Mouse (Mus musculus) liver (tissue): ENCODE measurements around the gene Ttc7b.
A peak's percentile ranks its signal among the peaks of the same experiment; 100 is the strongest.

ENCODE experiments used
- DNase-seq: peaks from one replicate; pipeline ENCODE4 v3.0.0-alpha.2; 2020; ENCODE audit warnings: mixed read lengths

The Ttc7b gene

DNA sequence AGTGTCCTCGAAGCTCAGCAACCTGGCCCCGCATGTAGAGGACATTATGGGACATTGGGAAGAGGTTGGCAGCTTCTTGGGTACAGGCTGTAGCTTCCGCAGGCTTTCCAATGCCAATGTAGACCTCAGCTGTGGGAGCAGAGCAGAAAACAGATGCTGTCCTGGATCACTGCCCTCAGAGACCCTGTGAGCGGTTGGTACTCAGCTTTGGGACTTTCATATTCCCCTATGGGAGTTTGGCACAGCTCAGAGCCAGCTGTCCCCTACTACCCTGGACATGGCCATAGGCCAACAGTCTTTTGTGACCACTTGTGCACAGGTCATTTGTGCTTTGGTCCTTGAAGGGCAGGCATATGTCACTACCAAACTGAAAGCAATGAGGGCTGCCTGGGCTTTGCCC lies 195.0 kb downstream of the Ttc7b start:
- no peak for DNase-seq

DNA sequence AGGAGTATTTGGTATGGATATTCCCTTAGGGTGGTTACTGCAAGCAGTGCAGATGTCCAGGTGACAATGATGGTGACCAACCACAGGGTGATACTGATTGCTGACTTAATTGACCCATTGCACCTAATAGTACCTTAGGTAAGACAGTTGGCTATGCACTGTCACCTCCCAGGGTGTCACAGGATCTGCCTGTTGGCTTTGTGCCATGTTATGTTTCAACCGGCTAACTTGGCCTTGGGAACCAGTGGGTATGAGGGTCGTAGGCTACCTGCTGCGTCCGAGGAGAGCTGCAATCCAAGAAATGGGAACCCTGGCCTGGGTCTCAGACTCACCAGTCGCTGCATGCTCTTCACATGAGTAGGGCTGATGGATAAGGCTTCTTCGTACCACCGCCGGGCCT lies 195.4 kb downstream of the Ttc7b start:
- DNase-seq: no peak

DNA sequence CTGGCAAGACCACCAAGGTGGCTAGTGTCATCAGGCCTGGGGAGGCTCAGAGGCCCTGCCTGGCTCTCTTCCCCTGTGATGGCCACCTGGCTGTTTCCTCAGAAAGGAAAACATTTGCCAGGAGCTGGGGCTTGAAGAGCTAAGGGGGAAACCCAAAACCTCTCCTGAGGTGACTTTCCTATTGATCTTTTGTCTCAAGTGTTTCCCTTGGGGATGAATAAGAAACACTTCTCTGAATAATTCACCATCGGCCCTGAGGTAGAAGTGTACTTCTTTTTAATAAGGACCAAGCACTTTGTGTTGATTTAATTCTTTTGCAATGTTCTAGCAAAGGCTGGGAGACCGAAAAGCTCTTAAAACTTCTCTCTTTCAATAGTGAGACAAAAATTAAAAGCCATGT lies 197.0 kb downstream of the Ttc7b start:
- no peak for DNase-seq

DNA sequence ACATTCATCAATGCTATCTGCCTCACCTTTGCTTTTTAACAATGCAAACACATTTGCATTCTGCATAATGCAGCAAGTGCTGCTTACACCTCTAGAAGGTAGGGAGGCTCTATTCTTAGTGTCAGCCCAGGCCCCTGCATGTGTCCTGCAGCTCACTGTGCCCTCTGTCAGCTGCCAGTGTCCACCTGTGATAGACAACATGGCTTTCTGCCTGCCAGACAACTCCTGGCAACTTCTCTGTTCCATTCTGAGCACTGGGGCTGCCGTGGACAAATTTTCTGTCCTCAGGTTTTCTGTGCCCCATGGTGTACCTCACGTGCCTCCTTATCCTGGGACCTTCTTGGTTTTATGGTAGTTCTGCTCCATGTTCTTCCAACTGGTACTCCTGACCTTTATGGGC lies 198.4 kb downstream of the Ttc7b start:
- DNase-seq: no peak

DNA sequence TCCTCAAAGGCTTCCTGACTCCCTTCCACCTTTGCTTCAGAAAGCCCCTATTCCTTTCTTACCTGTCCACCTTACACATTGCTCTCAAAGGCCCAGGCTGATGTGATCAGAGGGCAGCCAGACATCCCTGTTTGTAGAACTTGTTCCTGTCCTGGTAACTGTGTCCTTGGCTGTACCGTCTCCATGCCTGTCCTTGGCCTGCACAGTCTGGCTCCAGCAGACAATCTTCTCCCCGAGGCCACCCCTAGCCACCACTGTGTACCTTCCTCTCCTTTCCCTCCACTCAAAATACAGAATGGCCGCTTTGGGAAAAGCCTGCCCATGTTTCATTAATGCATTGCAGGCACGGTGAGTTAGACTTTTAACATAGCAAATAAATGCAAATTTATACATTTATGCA lies 199.1 kb downstream of the Ttc7b start:
- DNase-seq: no peak

DNA sequence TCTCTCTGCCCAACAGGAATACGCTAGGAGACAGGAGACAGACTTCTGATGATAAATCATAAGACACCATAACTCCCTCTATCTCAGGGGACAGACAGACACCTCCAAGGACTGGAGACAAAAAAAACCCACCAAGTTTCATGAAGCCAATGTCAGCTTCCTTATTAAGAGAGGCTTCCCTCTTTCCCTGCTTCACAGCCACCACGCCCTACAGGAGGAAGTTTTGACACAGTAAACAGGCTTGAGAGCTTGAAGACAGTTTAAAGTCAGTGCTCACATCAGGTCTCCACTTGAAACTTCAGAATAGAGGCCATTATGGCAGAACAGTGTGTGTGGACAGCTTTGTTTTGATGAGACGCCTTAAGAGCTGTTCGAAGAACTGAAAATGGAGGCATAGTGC lies 200.9 kb downstream of the Ttc7b start:
- no peak for DNase-seq

DNA sequence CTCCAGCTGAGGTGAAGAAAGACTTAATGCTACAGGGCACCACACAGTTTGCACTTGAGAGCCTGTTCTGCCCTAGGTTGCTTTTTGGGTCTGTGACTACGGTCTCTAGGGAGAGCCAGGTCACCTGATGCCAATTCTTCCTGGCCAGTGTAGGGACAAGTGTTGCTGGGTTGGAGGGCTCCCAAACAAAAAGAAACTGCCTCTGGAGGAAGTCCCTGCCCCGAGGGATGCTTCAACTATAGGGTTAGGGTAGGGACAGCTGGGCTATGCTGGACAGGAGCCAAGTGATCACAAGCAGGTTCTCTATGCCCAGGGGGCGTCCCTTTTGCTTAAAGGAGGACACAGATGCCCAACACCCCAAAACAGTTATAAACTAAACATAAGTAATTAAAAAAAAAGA lies 202.7 kb downstream of the Ttc7b start:
- DNase-seq: no peak

DNA sequence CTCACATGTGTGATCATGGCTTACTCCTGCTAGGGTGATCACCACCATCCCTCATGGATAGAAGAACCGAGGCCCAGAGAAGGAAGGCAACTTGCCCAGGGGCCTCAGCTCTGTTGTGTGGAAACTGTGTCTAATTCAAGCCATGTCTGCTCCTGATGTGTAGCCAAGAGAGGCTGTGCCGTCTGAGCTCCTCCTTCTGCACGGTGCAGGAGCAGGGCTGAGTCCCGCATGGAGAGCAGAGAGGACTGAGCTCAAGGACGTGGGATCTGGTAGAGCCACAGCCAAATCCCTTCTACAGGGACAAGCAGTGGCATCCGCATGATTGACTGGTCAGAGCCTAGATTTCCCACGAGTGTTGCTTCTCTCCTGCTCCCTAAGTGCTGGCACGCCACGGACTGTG lies 204.5 kb downstream of the Ttc7b start:
- DNase-seq: no peak

DNA sequence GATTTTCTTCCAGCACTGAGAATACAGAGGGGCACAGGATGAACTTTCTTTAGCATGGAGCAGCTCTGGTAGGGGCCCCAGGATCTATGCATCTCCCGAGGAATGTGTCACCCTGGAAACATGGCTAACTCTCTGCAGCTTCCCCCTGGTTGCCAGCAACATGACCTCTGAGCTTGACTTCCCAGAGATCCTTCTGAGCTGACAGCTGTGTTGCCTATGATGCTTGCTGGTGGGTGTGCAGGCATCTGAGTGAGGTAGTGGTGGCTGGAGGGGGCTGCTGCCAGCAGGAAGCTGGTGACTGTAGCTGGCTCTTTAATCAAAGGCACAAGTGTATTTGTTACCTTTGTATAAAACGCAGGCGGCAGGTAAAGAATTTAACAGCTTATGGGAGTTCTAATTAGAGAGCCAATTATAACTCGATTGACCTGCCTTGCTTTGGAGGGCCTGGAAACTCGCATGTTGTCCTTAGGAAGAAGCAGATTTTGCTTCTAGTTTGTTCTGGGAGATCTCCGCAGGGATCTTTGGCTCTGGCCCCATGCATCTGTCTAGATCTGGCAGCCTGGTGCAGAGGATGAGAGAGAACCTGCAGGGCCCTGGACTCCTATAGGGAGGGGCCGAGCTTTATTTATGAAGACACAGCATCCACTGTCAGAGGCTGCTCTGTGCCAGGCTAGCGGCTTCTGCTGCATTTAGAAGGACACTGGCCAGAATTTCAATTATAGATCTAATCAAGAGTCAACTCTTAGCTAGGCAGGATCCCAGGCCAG lies 205.3 kb downstream of the Ttc7b start:
- no peak for DNase-seq

DNA sequence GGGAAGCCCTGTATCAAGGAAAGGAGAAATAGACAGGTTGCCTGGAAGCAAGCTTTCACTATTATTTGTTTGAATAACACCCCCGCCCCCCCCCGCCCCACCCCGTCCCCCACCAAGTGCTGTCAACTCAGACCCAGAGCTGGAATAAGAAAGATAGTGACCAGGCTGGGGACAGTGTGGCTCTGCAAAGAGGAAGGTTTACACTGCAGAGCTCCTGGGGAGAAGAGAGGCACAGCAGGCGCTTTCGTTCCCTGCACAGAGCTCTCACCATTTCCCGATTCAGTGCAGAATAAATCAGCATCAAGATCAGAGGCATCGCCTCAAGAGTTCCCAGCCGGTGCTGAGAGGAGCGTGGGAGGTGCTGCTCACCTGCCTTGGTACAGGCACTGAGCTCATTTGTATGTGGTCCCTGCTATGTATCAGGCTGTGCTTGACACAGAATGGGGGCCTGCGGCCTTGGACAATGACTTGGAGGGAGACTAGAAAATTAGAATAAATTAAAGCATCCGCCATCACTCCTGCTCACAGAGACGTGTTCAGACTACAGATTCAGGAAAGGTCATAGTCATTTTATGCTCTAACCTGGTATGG lies 206.7 kb downstream of the Ttc7b start:
- DNase-seq: no peak

DNA sequence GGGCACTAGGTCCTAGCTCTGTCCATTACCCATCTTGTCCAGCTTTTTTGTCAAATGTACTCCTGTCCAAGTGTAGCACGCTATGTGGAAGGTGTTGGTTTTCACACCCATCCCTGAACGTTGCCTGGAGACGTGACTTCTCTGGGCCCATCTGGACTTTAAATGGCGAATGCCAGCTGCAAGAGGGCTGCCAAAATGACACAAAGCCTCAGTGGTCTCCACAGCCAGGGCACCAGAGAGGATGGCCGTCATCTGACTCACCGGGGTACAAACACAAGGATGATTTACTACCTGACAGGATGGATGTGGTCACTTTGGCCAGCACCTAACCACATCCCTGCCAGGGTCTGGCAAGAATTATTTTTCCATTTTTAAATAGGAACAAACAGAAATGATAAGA lies 207.4 kb downstream of the Ttc7b start:
- DNase-seq: no peak

DNA sequence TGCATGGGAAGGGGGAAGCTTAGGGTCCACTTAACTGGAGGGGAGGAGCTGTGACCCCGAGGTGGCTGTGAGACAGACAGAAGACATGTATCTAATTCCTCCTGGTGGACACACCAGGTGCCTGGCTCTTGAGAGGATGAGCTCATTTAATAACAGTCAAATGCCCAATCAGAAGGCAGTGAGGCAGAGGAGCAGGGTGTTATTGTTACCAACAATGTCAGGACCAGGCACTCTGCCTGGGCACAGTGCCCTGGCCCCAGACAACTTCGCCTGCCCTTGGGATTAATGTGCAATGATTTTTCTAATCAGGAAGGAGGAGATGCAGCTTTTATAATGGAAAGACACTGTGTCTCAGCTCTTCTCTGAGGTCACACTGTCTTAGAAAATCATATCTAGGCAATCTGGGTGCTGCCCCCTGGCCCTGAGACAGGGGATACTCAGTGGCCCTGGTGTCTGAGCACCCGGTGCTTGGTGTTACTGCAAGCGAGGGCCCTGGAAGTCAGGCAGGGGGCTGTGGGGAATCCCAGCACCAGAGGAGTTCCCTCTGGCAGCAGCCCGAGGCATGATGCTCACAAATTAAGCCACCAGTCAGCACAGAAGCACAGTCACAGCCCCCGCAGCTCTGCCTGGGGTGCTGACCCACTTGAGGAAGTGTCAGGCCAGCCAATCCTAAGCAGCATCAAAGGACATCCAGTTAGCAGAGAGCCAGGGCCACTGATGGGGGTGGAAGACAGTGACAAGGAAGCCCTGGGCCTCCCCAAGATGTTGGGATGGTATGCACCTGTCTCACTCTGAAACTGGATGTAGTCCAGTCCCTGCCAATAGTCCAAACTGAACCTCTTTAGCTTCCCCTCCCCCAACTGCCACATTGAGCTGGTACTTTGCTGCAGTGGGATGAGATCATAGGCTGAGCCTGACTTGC lies 209.9 kb downstream of the Ttc7b start:
- DNase-seq: no peak

DNA sequence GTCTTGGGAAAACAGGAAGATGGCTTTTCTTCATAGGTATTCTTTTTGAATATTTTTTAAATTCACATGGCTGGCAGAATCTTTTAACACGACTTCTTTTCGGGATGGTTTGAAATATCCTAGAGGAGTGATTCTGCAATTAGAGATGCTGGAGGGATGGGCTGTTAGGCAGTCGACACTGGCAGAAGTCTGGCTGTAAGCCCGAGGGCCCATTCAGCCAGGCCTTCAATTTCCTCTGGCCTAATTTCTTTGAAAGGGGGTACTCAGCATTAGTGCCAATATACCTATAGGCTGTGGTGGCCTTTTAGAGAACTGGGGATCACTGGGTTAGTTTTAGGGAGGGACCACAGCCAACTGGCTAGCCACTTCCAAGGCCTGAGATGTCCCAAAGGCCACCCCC lies 211.4 kb downstream of the Ttc7b start:
- DNase-seq: no peak

DNA sequence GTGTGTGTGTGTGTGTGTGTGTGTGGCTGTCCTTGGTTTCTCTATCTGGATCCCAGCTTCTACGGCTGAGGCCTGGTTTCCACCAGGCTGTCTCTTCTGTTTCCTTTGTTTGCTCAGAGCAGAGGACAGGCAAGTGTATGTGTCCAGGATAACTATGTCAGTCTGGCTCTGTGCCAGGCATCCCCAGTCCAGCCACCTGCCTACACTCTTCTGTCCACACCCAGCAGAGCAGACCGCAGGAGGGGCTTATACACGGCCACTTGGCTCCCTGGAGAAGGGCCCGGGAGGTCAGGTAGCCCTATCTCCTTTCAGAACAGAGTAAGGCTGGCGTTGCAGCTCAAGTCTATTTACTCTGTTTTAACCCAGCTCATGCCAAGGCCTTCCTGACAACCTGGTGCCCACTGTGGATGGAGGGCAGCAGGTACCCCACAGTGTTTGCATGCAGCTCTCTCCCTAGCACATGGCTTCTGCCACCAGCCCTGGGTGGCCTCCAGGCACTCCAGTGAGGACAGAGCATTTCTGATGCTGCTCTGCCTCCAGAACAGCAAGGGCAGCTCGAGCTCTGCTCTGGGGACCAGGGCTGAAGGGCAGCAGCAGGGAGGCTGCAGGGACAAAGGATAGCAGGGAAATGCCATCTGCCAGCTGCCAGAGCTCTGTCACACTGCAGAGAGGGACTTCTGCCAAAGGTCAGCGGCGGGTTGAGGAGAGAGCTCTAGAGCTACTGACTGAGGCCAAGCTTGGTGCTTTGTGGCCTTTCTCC lies 212.9 kb downstream of the Ttc7b start:
- peak; percentile 28 for DNase-seq

DNA sequence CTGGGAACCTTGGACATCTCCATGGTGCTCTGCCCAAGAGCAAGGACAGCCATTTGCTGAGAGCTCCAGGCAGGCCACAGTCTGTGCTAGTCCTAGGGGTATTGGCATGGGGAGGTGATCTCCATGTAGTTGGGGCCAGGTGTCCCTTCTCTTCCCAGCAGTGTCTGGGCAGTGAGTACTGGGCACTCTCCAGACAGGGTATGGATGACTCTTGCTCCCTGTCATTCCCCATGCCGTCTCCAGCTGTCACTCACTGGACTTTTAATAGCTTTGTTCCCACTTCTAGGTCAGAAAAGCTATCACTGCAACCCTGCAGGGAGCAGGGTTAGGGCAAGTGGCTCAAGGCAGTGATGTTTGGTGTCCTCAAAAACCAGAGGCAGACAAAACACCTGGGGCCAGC lies 214.3 kb downstream of the Ttc7b start:
- DNase-seq: no peak

DNA sequence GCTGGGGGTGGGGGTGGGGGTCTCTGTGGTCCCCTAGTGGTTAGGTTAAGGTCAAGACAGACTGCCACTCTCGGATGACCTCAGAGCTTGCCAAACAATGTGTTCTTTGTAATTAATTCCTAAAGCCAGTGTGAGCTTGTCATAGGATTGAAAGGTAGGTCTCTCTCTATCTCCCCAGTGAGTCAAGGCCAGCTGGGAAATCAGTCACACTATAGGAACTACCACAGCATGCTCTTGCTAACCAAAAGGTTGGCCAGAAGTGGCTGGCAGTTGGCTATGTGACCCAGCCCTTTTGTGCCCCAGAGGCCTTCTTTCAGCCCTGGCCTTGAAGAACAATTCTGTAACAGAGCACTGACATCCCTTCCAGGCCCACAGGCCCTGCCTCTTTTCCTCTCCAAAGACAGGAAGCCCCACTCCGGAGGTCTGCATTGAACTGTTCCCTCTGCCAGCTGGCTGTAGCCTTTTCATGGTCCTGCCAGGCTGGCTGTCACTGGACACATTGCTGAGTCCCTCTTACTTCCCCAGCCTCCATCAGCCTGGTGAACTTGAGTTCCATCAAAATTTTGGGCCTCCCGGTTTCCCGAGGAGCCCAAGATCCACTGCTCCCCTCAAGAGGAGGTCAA lies 215.5 kb downstream of the Ttc7b start:
- DNase-seq: no peak

DNA sequence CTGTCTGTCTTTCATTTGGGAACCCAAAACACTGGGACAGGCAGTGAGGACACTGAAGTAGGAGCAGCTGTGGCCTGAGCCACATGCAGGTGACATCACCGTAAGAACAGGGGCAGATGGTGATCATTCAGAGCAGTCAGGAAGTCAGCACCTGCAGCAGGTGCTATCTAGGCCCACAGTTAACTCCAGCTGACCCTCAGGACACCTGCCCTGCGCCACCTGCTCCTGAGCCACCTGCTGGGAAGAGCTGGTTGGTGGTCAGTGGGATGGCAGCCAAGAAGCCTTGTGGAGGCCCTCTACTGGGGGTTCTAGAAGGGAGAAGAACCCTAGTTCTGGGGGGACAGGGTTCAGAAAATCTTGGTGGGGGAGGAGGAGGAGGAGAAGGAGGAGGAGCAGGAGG lies 216.3 kb downstream of the Ttc7b start:
- DNase-seq: no peak

DNA sequence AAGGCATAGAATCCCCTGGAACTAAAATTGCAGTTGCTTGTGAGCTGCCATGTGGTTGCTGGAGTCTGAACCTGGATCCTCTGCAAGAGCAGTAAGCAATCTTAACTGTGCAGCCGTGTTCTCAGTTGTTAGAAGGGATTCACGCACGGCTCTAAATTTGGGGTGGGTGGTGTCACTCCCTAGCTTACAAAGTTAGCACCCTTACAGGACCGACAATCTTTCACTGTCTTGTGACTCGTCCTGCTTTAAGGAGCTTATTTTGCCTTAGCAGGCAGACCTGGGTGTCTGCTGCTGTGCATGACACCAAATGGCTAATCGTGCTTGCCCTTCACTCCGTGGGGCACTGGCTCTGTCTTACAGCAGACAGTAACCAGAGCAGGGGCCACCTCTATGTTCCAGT lies 217.5 kb downstream of the Ttc7b start:
- no peak for DNase-seq

DNA sequence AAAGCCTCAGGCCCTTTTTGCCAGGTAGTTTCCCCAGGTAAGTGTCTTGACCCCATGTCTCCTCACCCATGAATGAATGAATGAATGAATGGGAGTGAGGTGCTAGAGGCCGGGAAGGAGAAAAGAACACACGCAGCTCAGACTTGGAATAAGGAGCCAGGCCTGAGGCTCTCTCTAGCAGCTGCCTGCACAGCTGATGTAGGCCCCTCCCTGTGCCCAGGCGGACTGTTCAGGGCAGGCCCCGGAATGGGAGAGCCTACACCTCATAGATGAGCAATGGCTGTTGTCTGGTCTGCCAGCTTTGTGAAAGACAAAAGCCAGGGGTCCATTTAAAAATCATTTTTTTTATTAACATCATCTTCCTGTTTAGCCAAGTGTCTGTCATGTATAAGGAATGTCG lies 220.2 kb downstream of the Ttc7b start:
- no peak for DNase-seq

DNA sequence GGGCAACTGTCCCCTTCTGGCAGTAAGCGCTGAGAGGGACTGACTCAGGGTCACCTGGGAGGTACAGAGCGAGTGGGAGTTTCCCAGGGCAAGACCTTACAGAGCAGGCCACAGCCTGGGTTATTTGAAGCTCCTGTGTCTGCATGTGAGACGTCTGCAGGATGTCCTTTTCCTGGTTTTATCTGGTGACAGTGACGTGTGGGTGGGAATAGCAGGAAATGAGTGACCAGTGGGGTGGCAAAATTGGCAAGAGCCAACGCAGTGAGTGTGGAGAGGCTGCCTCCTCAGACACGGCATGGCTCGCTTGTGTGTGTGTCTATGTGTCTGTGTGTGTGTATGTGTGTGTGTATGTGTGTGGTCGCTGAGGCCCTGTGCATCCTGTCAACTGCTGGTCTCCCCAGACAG lies 221.3 kb downstream of the Ttc7b start:
- no peak for DNase-seq

DNA sequence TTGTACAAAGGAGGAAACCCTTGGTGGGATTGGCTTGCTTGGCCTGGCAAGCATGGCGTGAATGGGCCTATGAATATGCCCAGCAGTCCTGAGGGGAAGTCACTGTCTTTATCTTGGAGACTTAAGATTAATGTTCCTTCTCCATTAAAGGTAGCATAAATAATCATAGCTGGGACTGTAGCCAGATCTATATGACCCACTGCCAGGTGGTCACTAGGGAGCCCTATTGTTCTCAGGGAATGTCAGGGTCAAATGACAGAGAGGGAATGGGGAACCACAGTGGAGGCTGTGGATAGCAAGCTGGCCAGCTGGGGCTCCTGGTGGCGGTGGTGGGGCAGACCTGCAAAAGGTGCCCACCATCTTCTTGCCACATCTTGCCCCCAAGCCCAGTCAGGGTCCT lies 221.8 kb downstream of the Ttc7b start:
- DNase-seq: no peak

DNA sequence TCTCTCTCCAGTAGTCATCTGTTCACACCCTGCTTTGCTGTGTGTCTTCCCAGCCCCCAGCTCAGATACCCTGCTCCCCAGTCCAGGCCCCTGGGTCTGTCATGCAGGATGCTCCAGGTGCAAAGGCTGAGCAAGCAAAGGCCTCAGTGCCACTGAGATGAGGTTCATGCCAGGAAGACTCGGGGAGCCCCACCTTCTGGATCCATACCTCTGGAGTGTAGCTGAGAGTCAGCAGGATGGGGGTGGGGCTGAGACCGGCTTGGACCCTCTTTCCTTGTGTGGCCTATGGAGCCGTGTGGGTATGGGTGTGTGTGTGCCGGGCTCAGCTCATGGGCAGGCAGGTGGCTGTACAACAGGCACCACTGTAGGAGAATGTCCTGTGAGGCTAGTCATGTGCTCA lies 222.7 kb downstream of the Ttc7b start:
- DNase-seq: no peak

DNA sequence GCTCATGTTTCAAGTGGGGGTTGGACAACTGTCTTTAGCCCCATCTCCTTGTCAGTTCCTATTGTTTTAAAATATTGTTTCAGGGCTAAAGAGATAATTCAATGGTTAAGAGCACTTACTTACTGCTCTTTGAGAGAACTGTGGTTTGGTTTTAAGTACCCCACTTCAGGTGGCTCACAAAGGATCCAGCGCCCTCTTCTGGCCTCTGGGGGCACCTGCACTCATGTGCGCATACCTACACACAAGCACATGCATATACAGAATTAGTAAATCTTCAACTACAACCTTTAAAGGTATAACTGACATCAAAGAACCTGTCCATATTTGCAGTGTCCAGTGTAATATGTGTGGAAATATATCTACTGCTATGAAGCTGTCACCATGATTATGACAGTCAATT lies 226.2 kb downstream of the Ttc7b start:
- no peak for DNase-seq
